Mouse (Mus musculus) C2C12 (cell line): ENCODE measurements around the gene Dtl. TPM values are rescaled to one million over a fixed set of nuclear protein-coding genes. Genes with fewer than 3 reads are reported as not detected.
"Not testable (repeated sequence)": the region's sequence is repeated elsewhere in the genome, so short reads cannot be mapped to it uniquely, and the experiment has no call there.

Experiments
- H3K27me3 ChIP-seq: one replicate; pipeline ENCODE4 v1.6.1; 2011; ENCODE audit not compliant: control insufficient read depth, insufficient read depth, insufficient read length
- H3K36me3 ChIP-seq: one replicate; pipeline ENCODE4 v1.6.1; 2011; ENCODE audit not compliant: control insufficient read depth, insufficient read depth
- H3K4me3 ChIP-seq: one replicate; pipeline ENCODE4 v1.5.1; 2011; ENCODE audit warnings: mild to moderate bottlenecking, control low read depth; ENCODE audit not compliant: poor library complexity, insufficient read depth, severe bottlenecking
- H3K79me2 ChIP-seq: one replicate; pipeline ENCODE4 v1.6.1; 2011; ENCODE audit not compliant: control insufficient read depth, insufficient read depth
- H3K79me3 ChIP-seq: one replicate; pipeline ENCODE4 v1.6.1; 2011; ENCODE audit warnings: low read depth, control low read depth
- H3ac ChIP-seq: one replicate; pipeline ENCODE3; 2011; ENCODE audit warnings: low read depth; ENCODE audit not compliant: control insufficient read depth, insufficient read length
- CEBPB ChIP-seq: IDR thresholded peaks from one replicate; pipeline ENCODE4 v1.6.1; 2011; ENCODE audit warnings: low read depth, mild to moderate bottlenecking, control low read depth, moderate library complexity
- CTCF ChIP-seq: IDR thresholded peaks from one replicate; pipeline ENCODE4 v1.5.1; 2011; ENCODE audit not compliant: control insufficient read depth, insufficient read depth, insufficient read length
- FOSL1 ChIP-seq: IDR thresholded peaks from one replicate; pipeline ENCODE4 v1.8.0; 2011; ENCODE audit warnings: mild to moderate bottlenecking, low read length; ENCODE audit not compliant: poor library complexity, insufficient read depth, severe bottlenecking
- MAX ChIP-seq: IDR thresholded peaks from one replicate; pipeline ENCODE4 v1.6.1; 2011; ENCODE audit warnings: mild to moderate bottlenecking, control low read depth
- MYOD1 ChIP-seq: IDR thresholded peaks from one replicate; pipeline ENCODE4 v1.6.1; 2011; ENCODE audit warnings: low read depth; ENCODE audit not compliant: control insufficient read depth, insufficient read length
- MYOG ChIP-seq: IDR thresholded peaks from one replicate; pipeline ENCODE4 v1.6.1; 2011; ENCODE audit not compliant: control insufficient read depth, insufficient read length; ENCODE audit errors: extremely low read depth
- USF1 ChIP-seq: IDR thresholded peaks from one replicate; pipeline ENCODE4 v1.6.1; 2011; ENCODE audit warnings: low read depth, mild to moderate bottlenecking, control low read depth, moderate library complexity
- polyA plus RNA-seq: library from polyadenylated mRNA; unstranded; fragments of >200 nt; fragmentation: generic; extraction: Trizol; gene quantifications from one replicate; pipeline ENCODE4 v1.2.1, GENCODE M21; 2012; ENCODE audit warnings: missing spikeins

The Dtl gene
- polyA plus RNA-seq, 1 experiment, result 8.6 TPM

DNA sequence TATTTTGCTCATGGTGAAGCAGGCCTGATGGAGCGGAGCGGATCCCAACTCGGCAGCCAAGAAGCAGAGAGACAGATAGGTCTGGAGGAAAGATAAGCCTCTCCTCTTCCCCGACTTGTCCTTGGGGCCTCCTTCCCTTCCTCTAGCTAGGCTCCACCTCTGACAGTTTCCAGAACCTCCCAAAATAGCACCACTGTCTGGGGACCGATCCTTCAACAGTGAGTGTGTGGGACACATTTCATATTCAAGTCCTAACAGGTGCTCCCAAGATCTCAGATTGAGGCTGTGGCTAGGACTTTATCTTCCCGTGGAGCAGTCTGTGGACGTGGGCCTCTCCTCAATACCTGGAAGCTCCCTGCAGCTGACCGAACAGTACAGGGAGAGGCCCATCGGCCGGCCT, 54.7 kb downstream of the Dtl start:
- no peak overlapping the region for H3K4me3 ChIP-seq
- no peak overlapping the region for H3ac ChIP-seq
- H3K27me3 ChIP-seq, result no peaks in the 10 kb centered on the region
- TF ChIP-seq MYOG (no peak), MAX (no peak), CTCF (no peak), FOSL1 (no peak), MYOD1 (no peak), USF1 (no peak), CEBPB (no peak)
- no peaks in the 10 kb centered on the region for H3K36me3 ChIP-seq
- H3K79me3 ChIP-seq, result no peaks in the 10 kb centered on the region
- no peaks in the 10 kb centered on the region for H3K79me2 ChIP-seq

DNA sequence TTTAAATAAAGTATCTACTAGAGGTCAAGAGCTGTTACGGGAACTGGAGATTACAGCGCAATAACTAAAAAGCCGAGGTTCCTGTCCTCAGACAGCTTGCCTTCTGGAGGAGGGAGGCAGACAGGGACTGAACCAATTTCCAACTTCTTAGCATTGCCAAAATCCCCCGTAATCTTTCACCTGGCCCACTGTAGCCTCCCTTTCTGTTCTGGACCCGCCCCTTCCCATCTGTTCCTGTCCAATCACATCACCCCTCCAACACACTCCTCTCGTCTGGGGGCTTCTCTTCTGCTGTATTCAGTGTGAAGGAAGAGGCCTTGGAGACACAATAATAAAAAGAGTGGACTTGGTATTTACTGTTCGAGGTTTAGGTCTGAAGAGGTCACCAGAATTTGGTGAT, 55.1 kb downstream of the Dtl start:
- no peak overlapping the region for H3K4me3 ChIP-seq
- TF ChIP-seq CTCF, result no peak
- no peak for TF ChIP-seq MYOG
- TF ChIP-seq FOSL1, result no peak
- no peak for TF ChIP-seq USF1
- no peak for TF ChIP-seq MYOD1
- TF ChIP-seq MAX, result no peak
- TF ChIP-seq CEBPB, result no peak
- H3K79me3 ChIP-seq, result no peaks in the 10 kb centered on the region
- no peaks in the 10 kb centered on the region for H3K27me3 ChIP-seq
- H3K79me2 ChIP-seq, result no peaks in the 10 kb centered on the region
- no peak overlapping the region for H3ac ChIP-seq
- H3K36me3 ChIP-seq, result no peaks in the 10 kb centered on the region

- Histone ChIP-seq H3K79me3 (no peaks in the 10 kb centered on the region), H3K27me3 (no peaks in the 10 kb centered on the region), H3K79me2 (no peaks in the 10 kb centered on the region), H3K4me3 (no peak overlapping the region), H3ac (no peak overlapping the region), H3K36me3 (no peaks in the 10 kb centered on the region)
- no peak for TF ChIP-seq MYOD1
- no peak for TF ChIP-seq MYOG
- TF ChIP-seq FOSL1, result no peak
- no peak for TF ChIP-seq MAX
- no peak for TF ChIP-seq CTCF
- no peak for TF ChIP-seq CEBPB
- TF ChIP-seq USF1, result no peak
Measured at GRCm38 (mm10) chr1:191519329-191520066, 55.8 kb downstream of the Dtl start.

- no peaks in the 10 kb centered on the region for H3K27me3 ChIP-seq
- H3K79me2 ChIP-seq, result no peaks in the 10 kb centered on the region
- no peaks in the 10 kb centered on the region for H3K36me3 ChIP-seq
- no peaks in the 10 kb centered on the region for H3K79me3 ChIP-seq
- H3K4me3 ChIP-seq, result no peak overlapping the region
- H3ac ChIP-seq, result no peak overlapping the region
- TF ChIP-seq CTCF, result no peak
- TF ChIP-seq MYOD1, result no peak
- TF ChIP-seq CEBPB, result no peak
- TF ChIP-seq MYOG, result no peak
- no peak for TF ChIP-seq FOSL1
- TF ChIP-seq USF1, result no peak
- TF ChIP-seq MAX, result no peak
Measured at GRCm38 (mm10) chr1:191518911-191519310, 56.4 kb downstream of the Dtl start.

DNA sequence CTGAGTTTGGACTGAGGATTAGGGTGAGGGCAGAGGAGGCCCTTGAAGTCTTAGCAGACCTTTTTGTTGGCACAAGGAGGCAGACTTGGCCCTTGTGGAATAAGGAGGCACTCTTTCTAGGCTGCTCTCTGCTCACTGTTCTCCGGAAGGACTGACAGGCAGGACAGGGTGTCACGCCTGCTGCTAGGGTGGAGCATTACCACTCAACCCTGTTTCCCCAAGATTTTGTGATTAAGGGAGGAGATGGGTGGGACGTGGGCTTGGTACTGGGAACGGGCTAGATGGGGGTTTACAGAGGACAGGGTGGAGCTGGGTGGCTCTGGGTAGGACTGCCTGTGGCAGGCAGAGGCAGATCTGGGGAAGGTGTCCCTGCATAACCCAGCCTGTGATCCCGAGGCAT, 57.4 kb downstream of the Dtl start:
- H3K79me2 ChIP-seq, result no peaks in the 10 kb centered on the region
- no peak for TF ChIP-seq FOSL1
- TF ChIP-seq MYOD1, result no peak
- no peak for TF ChIP-seq MAX
- no peak for TF ChIP-seq MYOG
- no peak for TF ChIP-seq USF1
- no peaks in the 10 kb centered on the region for H3K79me3 ChIP-seq
- H3K4me3 ChIP-seq, result no peak overlapping the region
- no peaks in the 10 kb centered on the region for H3K36me3 ChIP-seq
- H3ac ChIP-seq, result no peak overlapping the region
- H3K27me3 ChIP-seq, result no peaks in the 10 kb centered on the region

DNA sequence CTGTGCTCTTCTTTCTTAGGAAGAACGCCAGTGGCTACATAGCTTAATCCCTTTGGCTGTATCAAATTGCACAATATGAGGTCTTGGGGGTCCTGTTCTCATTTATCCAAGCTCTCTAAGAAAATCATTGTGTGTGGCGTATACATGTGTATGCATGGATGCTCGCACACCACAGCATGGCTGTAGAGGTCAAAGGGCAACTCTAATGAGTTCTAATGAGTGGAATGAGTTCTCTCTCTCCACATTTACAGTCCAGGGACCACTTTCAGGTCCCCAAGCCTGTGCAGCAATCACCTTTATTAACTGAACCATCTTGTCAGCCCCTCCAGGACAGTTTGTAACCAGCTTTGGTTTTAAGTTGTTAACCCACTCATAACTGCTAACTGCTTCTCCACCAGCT, 58.3 kb downstream of the Dtl start:
- no peaks in the 10 kb centered on the region for H3K79me3 ChIP-seq
- TF ChIP-seq MYOD1 (no peak), MAX (no peak), CEBPB (no peak), MYOG (no peak), USF1 (no peak), CTCF (no peak), FOSL1 (no peak)
- no peak overlapping the region for H3K4me3 ChIP-seq

DNA sequence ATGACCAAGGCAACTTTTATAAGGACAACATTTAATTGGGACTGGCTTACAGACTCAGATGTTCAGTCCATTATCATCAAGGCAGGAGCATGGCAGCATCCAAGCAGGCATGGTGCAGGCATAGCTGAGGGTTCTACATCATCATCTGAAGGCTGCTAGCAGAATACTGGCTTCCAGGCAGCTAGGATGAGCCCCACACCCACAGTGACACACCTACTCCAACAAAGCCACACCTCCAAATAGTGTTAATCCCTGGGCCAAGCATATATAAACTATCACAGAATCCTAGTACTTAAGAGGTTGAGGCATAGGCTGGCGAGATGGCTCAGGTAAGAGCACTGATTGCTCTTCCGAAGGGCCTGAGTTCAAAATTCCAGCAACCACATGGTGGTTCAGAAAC, 59.0 kb downstream of the Dtl start:
- H3K4me3 ChIP-seq, H3K36me3 ChIP-seq, H3K27me3 ChIP-seq, H3K79me3 ChIP-seq, H3ac ChIP-seq, H3K79me2 ChIP-seq: not testable (repeated sequence)

More for the DNA sequence above, 58.3 kb downstream of the Dtl start:
- Histone ChIP-seq H3ac (no peak overlapping the region), H3K36me3 (no peaks in the 10 kb centered on the region), H3K27me3 (no peaks in the 10 kb centered on the region), H3K79me2 (no peaks in the 10 kb centered on the region)
